Mouse (Mus musculus): ENCODE results near the gene Prr19. TPM values are rescaled to one million over a fixed set of nuclear protein-coding genes. Genes with fewer than 3 reads are reported as not detected.

Prr19 gene
- polyA plus RNA-seq, 1 experiment, result not detected

DNA sequence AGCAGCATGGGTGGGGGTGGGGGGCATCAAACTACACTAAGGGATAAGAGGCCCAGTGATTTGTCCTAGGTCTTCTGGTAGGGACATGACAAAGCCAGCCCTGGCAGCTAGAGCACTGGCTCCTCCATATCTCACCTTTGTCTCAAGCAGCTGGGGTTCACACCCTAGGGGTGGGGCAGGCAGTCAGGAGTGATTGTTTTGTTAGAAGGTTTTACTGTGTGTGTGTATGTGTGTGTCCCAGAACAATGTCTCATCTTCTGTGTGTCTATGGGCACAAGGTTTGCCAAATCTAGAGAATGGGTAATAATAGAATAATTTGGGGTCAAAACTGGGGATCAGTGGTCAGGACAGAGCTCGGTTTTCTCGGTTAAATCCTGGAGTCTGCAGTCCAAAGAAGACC lies 4.3 kb downstream of the Prr19 start:
- H3K27ac ChIP-seq (ENCODE audit: insufficient read depth, low read length), result no peak overlapping the region
- H3K4me3 ChIP-seq (ENCODE audit: insufficient read depth, low read length), result peak overlapping the region; percentile 25; the same call in 1 of the 2 replicates
- TF ChIP-seq CTCF (IDR thresholded peaks at IDR 0.05; ENCODE audit: borderline replicate concordance, insufficient read depth, low read length), result no peak
- TF ChIP-seq POLR2A (IDR thresholded peaks at IDR 0.05; ENCODE audit: low read depth, low read length), result no peak
- no peaks in the 10 kb centered on the region; the same call in 1 of the 2 replicates for H3K4me1 ChIP-seq (ENCODE audit: control insufficient read depth, insufficient read depth, low read length)

DNA sequence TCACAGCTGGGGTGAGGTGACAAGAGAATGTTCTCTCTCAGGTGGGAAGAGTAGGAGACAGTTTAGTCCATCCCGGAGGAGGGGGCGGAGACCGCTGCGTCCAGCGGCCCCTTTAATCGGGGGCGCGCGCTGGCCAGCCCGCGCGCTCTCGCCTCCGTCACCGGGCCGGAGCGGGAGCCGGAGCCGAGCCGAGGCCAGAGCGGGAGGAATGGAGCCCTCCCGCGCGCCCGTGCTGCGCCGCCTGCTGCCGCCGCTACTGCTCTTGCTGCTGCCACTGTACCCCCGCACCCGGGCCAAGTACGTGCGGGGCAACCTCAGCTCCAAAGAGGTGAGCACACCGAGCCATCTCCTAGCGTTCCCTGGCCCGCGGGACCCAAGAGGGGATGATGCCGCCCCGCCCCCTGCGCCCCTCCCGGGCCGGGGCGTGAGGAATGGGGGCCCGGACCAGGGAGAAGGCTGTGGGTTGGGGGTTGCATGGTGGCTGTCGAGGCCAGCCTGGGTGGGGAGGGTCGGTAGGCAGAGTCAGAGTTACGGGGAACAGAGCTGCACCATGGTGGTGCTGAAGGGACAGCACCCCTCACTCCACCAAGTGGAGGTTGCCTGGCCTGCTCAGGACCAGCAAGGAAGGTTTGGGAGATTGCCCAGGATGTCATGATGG lies 4.9 kb downstream of the Prr19 start, which contains the start of gene Tmem145:
Tmem145 (plus strand) TSS at position 151 of the 658 bp plus-strand sequence.
- Histone ChIP-seq H3K4me1 (ENCODE audit: control insufficient read depth, insufficient read depth, low read length) (no peaks in the 10 kb centered on the region; the same call in 1 of the 2 replicates), H3K4me3 (ENCODE audit: insufficient read depth, low read length) (peak within 1 kb of the TSS; percentile 25), H3K27ac (ENCODE audit: insufficient read depth, low read length) (no peak within 1 kb of the TSS)
- TF ChIP-seq POLR2A (IDR thresholded peaks at IDR 0.05; ENCODE audit: low read depth, low read length) (no peak), CTCF (IDR thresholded peaks at IDR 0.05; ENCODE audit: borderline replicate concordance, insufficient read depth, low read length) (no peak)

DNA sequence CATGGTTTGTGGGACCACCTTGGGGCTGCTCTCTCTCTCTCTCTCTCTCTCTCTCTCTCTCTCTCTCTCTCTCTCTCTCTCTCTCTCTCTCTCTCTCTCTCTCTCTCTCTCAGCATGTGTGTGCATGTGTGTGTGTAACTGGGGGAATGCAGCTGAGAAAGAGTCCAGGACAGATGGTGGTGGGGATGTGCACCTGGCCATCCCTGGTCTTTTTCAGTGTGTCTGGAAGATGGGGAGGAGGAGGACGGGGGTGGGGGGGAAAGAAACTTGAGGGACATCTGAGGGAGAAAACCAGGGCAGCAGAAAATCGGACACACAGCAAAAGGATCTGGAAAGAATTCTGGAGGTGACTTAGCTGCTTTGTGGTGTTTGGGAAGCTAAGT lies 5.4 kb downstream of the Prr19 start:
- H3K27ac ChIP-seq (ENCODE audit: insufficient read depth, low read length), result no peak overlapping the region
- H3K4me3 ChIP-seq (ENCODE audit: insufficient read depth, low read length), result no peak overlapping the region
- no peak for TF ChIP-seq CTCF (IDR thresholded peaks at IDR 0.05; ENCODE audit: borderline replicate concordance, insufficient read depth, low read length)
- TF ChIP-seq POLR2A (IDR thresholded peaks at IDR 0.05; ENCODE audit: low read depth, low read length), result no peak
- H3K4me1 ChIP-seq (ENCODE audit: control insufficient read depth, insufficient read depth, low read length), result no peaks in the 10 kb centered on the region; the same call in 1 of the 2 replicates

DNA sequence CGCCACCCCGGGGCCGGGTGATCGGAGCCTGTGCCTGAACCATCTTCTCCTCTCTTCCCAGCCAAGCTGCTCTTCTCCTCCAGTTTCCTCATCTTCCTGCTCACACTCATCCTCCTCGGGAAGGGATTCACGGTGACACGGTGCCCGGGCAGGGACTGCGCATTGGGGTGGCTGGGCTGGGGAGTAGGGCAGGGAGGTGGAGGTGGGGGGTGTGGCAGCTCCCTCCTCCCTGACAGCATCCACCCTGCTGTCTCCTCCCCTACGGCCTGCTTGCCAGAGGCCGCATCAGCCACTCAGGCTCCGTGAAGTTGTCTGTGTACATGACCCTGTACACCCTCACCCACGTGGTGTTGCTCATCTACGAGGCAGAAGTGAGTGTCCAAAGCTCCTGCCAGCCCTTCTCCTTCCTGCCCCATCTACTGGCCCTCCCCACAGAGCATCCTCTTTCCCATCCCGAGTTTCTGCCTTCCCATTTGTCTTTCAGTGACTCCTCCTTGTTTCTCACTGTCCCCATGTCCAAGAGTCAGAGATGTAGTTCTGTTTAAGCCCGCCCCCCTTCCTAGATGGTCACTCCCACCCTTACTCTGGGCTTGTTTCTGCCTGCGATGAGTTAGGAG lies 7.6 kb downstream of the Prr19 start:
- Histone ChIP-seq H3K27ac (ENCODE audit: insufficient read depth, low read length) (no peak overlapping the region), H3K4me3 (ENCODE audit: insufficient read depth, low read length) (no peak overlapping the region), H3K4me1 (ENCODE audit: control insufficient read depth, insufficient read depth, low read length) (no peaks in the 10 kb centered on the region; the same call in 1 of the 2 replicates)
- TF ChIP-seq POLR2A (IDR thresholded peaks at IDR 0.05; ENCODE audit: low read depth, low read length) (no peak), CTCF (IDR thresholded peaks at IDR 0.05; ENCODE audit: borderline replicate concordance, insufficient read depth, low read length) (no peak)

DNA sequence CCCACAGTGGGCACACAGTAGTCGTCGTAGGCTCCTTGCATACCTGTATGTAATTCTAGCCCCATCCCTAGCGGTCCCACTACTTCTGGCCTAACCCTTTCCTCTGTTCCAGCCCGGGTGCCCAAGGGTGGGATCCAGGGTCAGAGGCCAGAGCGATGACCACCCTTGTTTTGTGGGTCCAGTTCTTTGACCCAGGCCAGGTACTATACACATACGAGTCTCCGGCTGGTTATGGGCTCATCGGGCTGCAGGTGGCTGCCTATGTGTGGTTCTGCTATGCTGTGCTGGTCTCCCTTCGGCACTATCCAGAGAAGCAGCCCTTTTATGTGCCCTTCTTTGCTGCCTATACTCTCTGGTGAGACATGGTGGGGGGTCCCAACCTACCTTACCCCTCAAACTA lies 8.2 kb downstream of the Prr19 start:
- TF ChIP-seq CTCF (IDR thresholded peaks at IDR 0.05; ENCODE audit: borderline replicate concordance, insufficient read depth, low read length) (no peak), POLR2A (IDR thresholded peaks at IDR 0.05; ENCODE audit: low read depth, low read length) (no peak)
- H3K27ac ChIP-seq (ENCODE audit: insufficient read depth, low read length), result no peak overlapping the region

DNA sequence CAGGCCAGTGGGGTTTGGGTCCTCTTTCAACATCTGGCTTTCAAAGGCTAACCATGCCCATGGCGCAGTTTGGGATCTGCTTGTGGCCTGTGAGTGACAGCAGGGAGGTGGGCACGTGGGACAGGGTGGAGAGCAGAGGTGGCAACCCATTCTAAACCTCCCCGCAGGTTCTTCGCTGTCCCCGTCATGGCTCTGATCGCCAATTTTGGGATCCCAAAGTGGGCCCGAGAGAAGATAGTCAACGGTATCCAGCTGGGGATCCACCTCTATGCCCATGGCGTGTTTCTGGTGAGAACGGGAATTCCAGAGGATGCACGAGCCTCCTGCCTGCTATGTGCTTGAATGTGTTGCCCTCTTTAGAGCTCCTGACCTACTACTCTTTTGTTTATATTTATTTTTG lies 10.0 kb downstream of the Prr19 start:
- TF ChIP-seq CTCF (IDR thresholded peaks at IDR 0.05; ENCODE audit: borderline replicate concordance, insufficient read depth, low read length), result no peak
- TF ChIP-seq POLR2A (IDR thresholded peaks at IDR 0.05; ENCODE audit: low read depth, low read length), result no peak
- H3K4me3 ChIP-seq (ENCODE audit: insufficient read depth, low read length), result no peak overlapping the region
- no peak overlapping the region for H3K27ac ChIP-seq (ENCODE audit: insufficient read depth, low read length)
- H3K4me1 ChIP-seq (ENCODE audit: control insufficient read depth, insufficient read depth, low read length), result no peaks in the 10 kb centered on the region

More for the DNA sequence above, 8.2 kb downstream of the Prr19 start:
- H3K4me1 ChIP-seq (ENCODE audit: control insufficient read depth, insufficient read depth, low read length), result no peaks in the 10 kb centered on the region; the same call in 1 of the 2 replicates
- H3K4me3 ChIP-seq (ENCODE audit: insufficient read depth, low read length), result no peak overlapping the region

DNA sequence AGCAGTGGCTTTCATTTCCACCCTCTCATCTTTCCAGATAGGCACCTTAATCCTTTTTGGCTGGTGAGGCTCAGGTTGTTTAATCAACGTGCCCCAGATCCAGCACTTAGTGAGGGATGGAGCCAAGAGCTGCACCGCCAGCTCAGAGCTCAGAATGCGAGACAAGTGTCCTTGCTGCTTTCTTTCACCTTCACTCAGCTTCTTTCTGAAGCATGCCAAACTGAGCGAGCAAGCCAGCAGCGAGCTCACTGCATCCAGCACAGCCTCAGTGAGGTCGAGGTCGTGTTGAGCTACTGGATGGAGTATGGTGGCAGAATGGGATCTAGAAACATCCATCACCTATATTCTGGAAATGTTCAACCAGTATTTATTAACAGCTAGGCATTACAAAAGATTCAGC lies 12.1 kb downstream of the Prr19 start:
- no peak overlapping the region for H3K4me3 ChIP-seq (ENCODE audit: insufficient read depth, low read length)
- TF ChIP-seq POLR2A (IDR thresholded peaks at IDR 0.05; ENCODE audit: low read depth, low read length), result no peak
- no peak for TF ChIP-seq CTCF (IDR thresholded peaks at IDR 0.05; ENCODE audit: borderline replicate concordance, insufficient read depth, low read length)

DNA sequence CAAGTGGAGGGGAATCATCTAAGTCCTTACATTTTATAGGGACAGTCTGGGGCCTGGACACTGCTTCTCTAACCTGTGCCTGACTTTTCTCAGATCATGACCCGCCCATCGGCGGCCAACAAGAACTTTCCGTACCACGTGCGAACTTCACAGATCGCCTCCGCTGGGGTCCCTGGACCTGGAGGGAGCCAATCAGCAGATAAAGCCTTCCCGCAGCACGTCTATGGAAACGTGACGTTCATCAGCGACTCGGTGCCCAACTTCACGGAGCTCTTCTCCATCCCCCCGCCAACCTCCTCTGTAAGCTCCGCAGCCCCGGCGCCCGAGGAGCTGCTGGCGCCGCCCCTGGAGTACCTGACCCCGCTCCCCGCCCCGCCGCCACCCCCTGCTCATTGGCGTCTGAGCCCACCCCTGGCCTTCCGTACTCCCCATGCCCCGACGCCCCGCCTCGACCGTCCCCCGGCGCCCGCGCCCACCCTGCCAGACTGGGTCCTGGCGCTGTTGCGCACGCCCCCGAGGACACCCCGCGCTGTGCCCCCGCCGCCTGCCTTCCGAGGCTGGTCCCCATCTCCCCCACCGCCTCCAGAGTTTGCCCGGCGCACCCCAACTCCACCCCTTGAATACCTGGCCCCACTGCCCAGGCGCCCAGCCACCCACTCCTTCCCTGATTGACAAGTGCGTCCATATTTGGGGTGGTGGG lies 13.5 kb downstream of the Prr19 start:
- no peak overlapping the region for H3K27ac ChIP-seq (ENCODE audit: insufficient read depth, low read length)
- peak overlapping the region; percentile 25; the same call in 1 of the 2 replicates for H3K4me3 ChIP-seq (ENCODE audit: insufficient read depth, low read length)
- no peaks in the 10 kb centered on the region for H3K4me1 ChIP-seq (ENCODE audit: control insufficient read depth, insufficient read depth, low read length)
- TF ChIP-seq POLR2A (IDR thresholded peaks at IDR 0.05; ENCODE audit: low read depth, low read length) (no peak), CTCF (IDR thresholded peaks at IDR 0.05; ENCODE audit: borderline replicate concordance, insufficient read depth, low read length) (no peak)

More for the DNA sequence above, 12.1 kb downstream of the Prr19 start:
- Histone ChIP-seq H3K27ac (ENCODE audit: insufficient read depth, low read length) (no peak overlapping the region), H3K4me1 (ENCODE audit: control insufficient read depth, insufficient read depth, low read length) (no peaks in the 10 kb centered on the region)

DNA sequence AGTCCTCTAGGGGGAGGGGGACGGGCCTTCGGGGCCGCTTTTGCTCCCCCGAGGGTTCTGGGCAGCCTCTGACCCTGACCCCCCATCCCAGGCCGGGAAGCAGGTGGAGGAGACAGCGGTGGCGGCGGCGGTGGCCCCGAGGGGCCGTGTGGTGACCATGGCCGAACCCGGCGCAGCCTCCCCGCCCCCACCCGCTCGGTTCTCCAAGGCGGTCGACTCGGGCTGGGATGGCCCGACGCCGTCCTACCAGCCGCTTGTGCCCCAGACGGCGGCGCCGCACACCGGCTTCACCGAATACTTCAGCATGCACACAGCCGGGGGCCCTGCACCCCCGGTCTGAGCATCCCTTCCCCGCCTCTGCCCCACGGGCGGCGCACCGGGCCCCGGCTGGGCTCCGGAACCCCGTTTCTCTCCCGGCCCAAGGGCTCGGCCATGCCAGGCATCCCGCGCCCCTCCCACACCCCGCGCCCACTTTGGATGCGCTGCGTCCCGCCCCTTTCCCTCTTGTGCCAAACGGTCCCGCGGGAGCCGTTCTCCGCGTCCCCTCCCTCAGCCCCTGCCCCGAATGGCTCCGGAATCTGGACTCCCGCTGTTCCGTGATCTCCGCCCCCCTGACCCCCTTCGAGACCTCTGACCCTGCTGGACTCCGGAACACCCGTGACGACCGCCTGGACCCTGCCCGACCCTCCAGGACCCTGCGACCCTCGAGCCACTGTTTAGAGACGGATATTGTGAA lies 14.3 kb downstream of the Prr19 start:
- H3K4me1 ChIP-seq (ENCODE audit: control insufficient read depth, insufficient read depth, low read length), result no peaks in the 10 kb centered on the region
- TF ChIP-seq POLR2A (IDR thresholded peaks at IDR 0.05; ENCODE audit: low read depth, low read length), result no peak
- TF ChIP-seq CTCF (IDR thresholded peaks at IDR 0.05; ENCODE audit: borderline replicate concordance, insufficient read depth, low read length), result no peak
- no peak overlapping the region for H3K27ac ChIP-seq (ENCODE audit: insufficient read depth, low read length)
- peak overlapping the region; percentile 25 for H3K4me3 ChIP-seq (ENCODE audit: insufficient read depth, low read length)
